Mouse (Mus musculus) CD4-positive, CD25-positive, alpha-beta regulatory T cell, adult 4 months (primary cell): ENCODE measurements around the gene Gtf3c2. TPM values are rescaled to one million over a fixed set of nuclear protein-coding genes. Genes with fewer than 3 reads are reported as not detected.

Experiments used
- ATAC-seq: one replicate; pipeline ENCODE4 v1.8.0; 2017
- polyA plus RNA-seq, 2 experiments: library from polyadenylated mRNA; unstranded; fragments of 100-300 nt; shearing (Covaris generic); gene quantifications; one replicate each; pipeline ENCODE4 v1.2.1; 2017

Gene Gtf3c2
- polyA plus RNA-seq, 2 experiments from 2014 or later = 70.2 to 126 TPM

GRCm38 (mm10) chr5:31138968-31139425 lies 40.9 kb downstream of the Gtf3c2 start:
- no peak for ATAC-seq

- ATAC-seq = no peak
These were observed 41.5 kb downstream of the Gtf3c2 start, which contains the start of gene Ucn for GRCm38 (mm10) chr5:31138241-31138967. Ucn (minus strand) TSS chr5:31138829.

GRCm38 (mm10) chr5:31137658-31138057 lies 42.3 kb downstream of the Gtf3c2 start:
- ATAC-seq = no peak

- no peak for ATAC-seq
These were observed 43.1 kb downstream of the Gtf3c2 start for GRCm38 (mm10) chr5:31136730-31137424.

- no peak for ATAC-seq
These were observed 53.9 kb downstream of the Gtf3c2 start for GRCm38 (mm10) chr5:31126050-31126449.

GRCm38 (mm10) chr5:31123481-31123880 lies 56.5 kb downstream of the Gtf3c2 start:
- no peak for ATAC-seq

GRCm38 (mm10) chr5:31121111-31121510 lies 58.8 kb downstream of the Gtf3c2 start:
- no peak for ATAC-seq

- ATAC-seq = no peak
These were observed 63.0 kb downstream of the Gtf3c2 start for GRCm38 (mm10) chr5:31116912-31117311.

- ATAC-seq = no peak
These were observed 63.6 kb downstream of the Gtf3c2 start, which contains the start of gene Trim54 for GRCm38 (mm10) chr5:31116354-31116753. Trim54 (plus strand) TSS chr5:31116712.

GRCm38 (mm10) chr5:31110781-31111180 lies 69.2 kb downstream of the Gtf3c2 start:
- ATAC-seq = no peak

- no peak for ATAC-seq
These were observed 71.9 kb downstream of the Gtf3c2 start, which contains the start of gene Slc30a3 for GRCm38 (mm10) chr5:31108000-31108490. Slc30a3 (minus strand) TSS chr5:31108237.

Other genes with a start within 250 kb of the Gtf3c2 start
- gene Cgref1, start 234.6 kb downstream of the Gtf3c2 start, polyA plus RNA-seq = 1 to 10 TPM in 1 of 2 experiments, not detected in 1; 1.7 TPM
- 100 to 1,000 TPM in 1 of 2 experiments, 10 to 100 TPM in 1; 83.6 to 112 TPM for gene Preb, start 219.8 kb downstream of the Gtf3c2 start, polyA plus RNA-seq
- gene Tcf23, start 211.5 kb downstream of the Gtf3c2 start, polyA plus RNA-seq = not detected
- gene Atraid, start 131.8 kb downstream of the Gtf3c2 start, polyA plus RNA-seq = 10 to 100 TPM; 80.7 to 89.3 TPM
- 1 to 10 TPM; 6.5 to 7.9 TPM for gene Slc5a6, start 131.2 kb downstream of the Gtf3c2 start, polyA plus RNA-seq
- 10 to 100 TPM in 1 of 2 experiments, 1 to 10 TPM in 1; 7.7 to 14.0 TPM for gene Cad, start 125.4 kb downstream of the Gtf3c2 start, polyA plus RNA-seq
- gene Dnajc5g, start 73.9 kb downstream of the Gtf3c2 start, polyA plus RNA-seq = not detected
- not detected for gene Slc30a3, start 71.9 kb downstream of the Gtf3c2 start, polyA plus RNA-seq
- not detected for gene Trim54, start 63.4 kb downstream of the Gtf3c2 start, polyA plus RNA-seq
- not detected for gene Ucn, start 41.3 kb downstream of the Gtf3c2 start, polyA plus RNA-seq
- gene Mpv17, start 25.9 kb downstream of the Gtf3c2 start, polyA plus RNA-seq = 10 to 100 TPM; 64.4 to 66.7 TPM
- 1 to 10 TPM; 1.2 to 1.5 TPM for gene Gm29609, start 233 bp downstream of the Gtf3c2 start, polyA plus RNA-seq
- 100 to 1,000 TPM; 111 to 171 TPM for gene Snx17, start 13.1 kb upstream of the Gtf3c2 start, polyA plus RNA-seq
- 10 to 100 TPM; 47.9 to 49.1 TPM for gene Eif2b4, start 13.3 kb upstream of the Gtf3c2 start, polyA plus RNA-seq
- 1 to 10 TPM; 4.6 to 6.7 TPM for gene Zfp513, start 22.2 kb upstream of the Gtf3c2 start, polyA plus RNA-seq
- 10 to 100 TPM; 45.9 to 50.4 TPM for gene Ppm1g, start 40.5 kb upstream of the Gtf3c2 start, polyA plus RNA-seq
- 10 to 100 TPM; 91.5 to 96.5 TPM for gene Nrbp1, start 60.7 kb upstream of the Gtf3c2 start, polyA plus RNA-seq
- not detected for gene Gm9970, start 61.1 kb upstream of the Gtf3c2 start, polyA plus RNA-seq
- 10 to 100 TPM; 28.0 to 30.7 TPM for gene Krtcap3, start 71.5 kb upstream of the Gtf3c2 start, polyA plus RNA-seq
- 1 to 10 TPM; 4.8 to 10.0 TPM for gene Ift172, start 111.0 kb upstream of the Gtf3c2 start, polyA plus RNA-seq
- not detected for gene Fndc4, start 115.9 kb upstream of the Gtf3c2 start, polyA plus RNA-seq
- not detected for gene Gckr, start 117.3 kb upstream of the Gtf3c2 start, polyA plus RNA-seq